Mouse (Mus musculus) frontal cortex, postnatal 36 days (tissue): ENCODE data around the gene Olfr159.
"Not testable (repeated sequence)": the region's sequence is repeated elsewhere in the genome, so short reads cannot be mapped to it uniquely, and the experiment has no call there.

Source experiments
- DNase-seq, 2 experiments: peaks; one replicate each; pipeline ENCODE4 v3.0.0; 2022; ENCODE audit warnings: low spot score in 2 of 2

Olfr159 gene

GRCm38 (mm10) chr4:43770909-43771308 lies at the start of gene Olfr159:
TSS of gene Olfr159 (minus strand) at chr4:43771009.
- DNase-seq: no peak

DNA sequence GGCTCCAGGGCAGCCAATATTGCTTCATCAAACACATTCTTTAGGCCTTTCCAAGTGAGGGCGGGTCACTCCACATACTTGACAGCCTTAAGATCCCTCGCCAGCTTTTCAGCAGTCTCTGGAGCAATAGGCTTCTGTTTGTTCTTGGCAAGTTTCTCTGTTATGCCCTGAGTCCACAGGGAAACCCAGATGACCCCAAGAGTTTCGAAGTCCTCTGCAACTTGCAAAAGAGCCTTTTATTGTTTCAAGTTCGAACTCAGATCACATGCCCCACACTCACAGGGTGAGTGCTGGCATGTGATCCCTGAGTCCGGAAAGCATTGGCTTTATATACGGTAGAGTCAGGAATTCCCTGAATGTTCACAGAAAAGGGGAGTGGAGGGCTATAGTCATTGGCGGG lies 28.1 kb upstream of the Olfr159 start:
- DNase-seq: no peak

- DNase-seq: not testable (repeated sequence)
Measured at GRCm38 (mm10) chr4:43795844-43796243, 25.0 kb upstream of the Olfr159 start.

GRCm38 (mm10) chr4:43795296-43795695 lies 24.5 kb upstream of the Olfr159 start:
- DNase-seq: no peak

DNA sequence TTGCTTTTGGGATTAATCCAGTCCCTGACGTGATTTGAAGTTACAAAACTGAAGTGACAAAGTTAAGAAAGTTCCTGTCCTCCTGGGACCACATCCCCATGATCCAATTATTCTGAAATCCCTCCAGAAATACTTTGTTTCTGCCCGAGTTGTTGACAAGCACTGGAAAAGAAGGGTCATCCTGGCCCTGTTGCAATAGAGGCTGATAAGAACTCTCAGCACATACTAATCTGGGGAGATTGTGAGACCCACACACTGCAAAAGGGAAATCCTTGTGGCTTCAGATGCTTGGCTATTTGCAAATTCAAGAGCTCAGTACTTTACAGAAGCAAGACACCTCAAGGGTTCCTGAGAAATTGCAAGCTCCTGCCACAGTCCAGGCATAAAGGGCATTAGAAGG lies 1.5 kb upstream of the Olfr159 start:
- DNase-seq: no peak

GRCm38 (mm10) chr4:43771626-43772025 lies 817 bp upstream of the Olfr159 start:
- DNase-seq: no peak

- no peak for DNase-seq
Measured at GRCm38 (mm10) chr4:43769374-43769773, 1.4 kb downstream of the Olfr159 start.

DNA sequence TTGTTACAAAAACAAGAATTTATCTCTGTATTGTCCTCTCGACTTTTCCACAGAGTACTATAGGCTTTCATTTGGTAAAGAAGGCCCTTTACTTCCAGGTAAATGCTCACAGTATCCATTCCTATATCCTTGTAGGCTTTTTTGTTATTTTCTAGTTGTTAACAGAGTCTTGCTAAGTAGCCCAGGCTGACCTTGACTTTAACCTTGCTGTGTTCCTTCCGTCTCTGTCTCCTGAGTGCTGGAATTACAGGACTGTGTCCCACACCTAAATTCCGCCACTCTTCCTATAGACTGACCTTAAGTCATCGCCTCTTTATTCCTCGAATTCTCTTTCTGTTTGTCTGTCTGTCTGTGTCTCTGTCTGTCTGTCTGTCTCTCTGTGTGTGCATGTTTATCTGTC lies 2.5 kb downstream of the Olfr159 start:
- no peak for DNase-seq

DNA sequence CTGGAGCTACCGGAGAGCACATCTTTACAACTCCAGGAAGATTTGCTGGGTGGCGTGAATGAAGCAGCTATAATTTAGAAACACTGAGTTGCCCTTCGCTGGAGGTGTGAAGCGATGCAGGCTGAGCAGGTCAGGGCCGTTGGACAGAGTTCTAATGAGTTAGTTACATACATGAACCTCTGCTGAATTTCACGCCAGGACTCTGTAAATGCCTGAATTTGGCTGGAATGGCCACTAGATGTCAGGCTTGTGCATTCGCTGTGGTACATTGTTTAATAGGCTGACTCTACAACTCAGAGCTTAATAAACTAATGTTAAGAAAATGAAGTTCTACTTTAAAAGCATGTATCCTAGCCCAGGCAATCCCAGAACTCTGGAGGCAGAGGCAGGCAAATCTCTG lies 7.4 kb downstream of the Olfr159 start:
- peak; percentile 53 to 77 for DNase-seq

DNA sequence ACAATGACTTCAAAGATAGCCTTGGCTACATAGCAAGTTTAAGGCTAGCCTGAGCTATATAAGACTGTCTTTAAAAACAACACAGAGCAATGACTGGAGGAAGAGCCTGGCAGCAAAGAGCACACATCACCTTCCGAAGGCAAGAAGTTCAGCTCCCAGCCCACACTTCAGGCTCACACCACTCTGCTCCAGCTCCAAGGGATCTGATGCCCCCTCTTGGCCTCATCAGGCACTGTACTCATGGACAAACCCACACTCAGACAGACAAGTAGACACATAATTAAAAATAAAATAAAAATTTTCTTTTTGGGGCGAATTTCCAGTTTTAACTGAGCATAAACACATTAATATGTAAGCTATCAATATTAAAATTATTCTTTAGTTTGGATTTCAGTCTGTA lies 9.5 kb downstream of the Olfr159 start:
- DNase-seq: no peak

- peak; percentile 12 to 26 for DNase-seq
Measured at GRCm38 (mm10) chr4:43760460-43760859, 10.3 kb downstream of the Olfr159 start.

DNA sequence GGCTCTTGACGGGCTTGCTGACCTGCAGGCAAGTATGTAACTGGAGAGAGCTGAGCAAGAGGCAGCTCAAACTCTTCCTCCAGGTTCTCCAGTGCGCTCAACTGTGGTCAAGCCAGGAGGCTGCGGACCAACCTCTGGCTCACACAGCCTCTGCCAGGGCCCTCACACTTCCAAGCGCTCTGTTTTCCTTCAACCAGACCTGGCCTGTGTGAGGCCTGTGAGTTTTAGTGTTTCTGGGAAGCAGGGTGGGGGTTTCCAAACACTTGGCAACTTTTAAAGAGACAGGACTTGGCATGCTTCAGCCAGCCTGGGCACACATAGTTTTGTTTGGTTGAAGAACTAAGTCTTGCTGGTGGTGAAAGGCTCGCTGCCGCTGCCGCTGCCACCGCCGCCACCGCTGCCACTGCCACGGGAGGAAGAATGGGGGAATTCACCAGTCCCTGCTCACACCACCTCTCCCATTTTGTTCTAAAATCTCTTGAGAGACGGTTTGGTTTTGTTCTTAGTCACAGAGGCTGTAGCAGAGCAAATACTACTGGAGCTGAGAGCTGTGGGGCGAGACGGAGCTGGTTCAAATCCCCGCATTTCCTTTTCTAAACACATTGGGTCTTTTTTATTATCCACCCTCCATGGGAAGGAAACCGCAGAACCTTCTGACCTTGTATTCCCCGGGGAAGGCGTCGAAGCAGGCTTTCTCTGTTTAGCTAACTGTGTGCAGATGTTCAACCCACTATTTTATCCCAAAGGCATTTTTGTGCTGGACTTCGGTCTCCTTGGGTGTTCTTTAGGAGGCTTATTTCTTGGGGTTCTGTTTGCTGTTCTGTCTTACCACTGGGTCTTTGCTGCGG lies 11.0 kb downstream of the Olfr159 start:
- peak in 1 of 2 experiments; percentile 30 for DNase-seq

- no peak for DNase-seq
Measured at GRCm38 (mm10) chr4:43757213-43757612, 13.6 kb downstream of the Olfr159 start.

- DNase-seq: peak in 1 of 2 experiments; percentile 45
Measured at GRCm38 (mm10) chr4:43745187-43745586, 25.6 kb downstream of the Olfr159 start.

- DNase-seq: no peak
Measured at GRCm38 (mm10) chr4:43743099-43743498, 27.7 kb downstream of the Olfr159 start.

DNA sequence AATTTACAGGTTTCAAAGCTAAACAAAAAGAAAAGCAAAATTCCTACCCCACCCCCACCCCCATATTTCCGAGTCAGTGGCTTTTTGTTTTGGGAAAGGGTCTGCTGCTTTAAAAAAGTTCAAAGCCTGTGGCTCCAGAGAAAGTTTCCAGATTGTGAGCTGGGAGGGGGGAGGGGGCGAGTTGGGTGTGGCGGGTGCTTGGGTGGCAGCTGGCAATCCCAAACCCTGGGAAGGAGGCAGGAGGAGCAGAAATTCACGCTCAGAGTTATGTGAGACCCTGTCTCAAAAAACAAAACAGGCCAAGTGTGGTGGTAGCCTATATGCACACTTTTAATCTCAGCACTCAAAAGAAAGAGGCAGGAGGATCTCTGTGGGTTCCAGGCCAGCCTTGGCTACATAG lies 28.2 kb downstream of the Olfr159 start:
- DNase-seq: no peak

GRCm38 (mm10) chr4:43741526-43741925 lies 29.3 kb downstream of the Olfr159 start:
- no peak for DNase-seq

DNA sequence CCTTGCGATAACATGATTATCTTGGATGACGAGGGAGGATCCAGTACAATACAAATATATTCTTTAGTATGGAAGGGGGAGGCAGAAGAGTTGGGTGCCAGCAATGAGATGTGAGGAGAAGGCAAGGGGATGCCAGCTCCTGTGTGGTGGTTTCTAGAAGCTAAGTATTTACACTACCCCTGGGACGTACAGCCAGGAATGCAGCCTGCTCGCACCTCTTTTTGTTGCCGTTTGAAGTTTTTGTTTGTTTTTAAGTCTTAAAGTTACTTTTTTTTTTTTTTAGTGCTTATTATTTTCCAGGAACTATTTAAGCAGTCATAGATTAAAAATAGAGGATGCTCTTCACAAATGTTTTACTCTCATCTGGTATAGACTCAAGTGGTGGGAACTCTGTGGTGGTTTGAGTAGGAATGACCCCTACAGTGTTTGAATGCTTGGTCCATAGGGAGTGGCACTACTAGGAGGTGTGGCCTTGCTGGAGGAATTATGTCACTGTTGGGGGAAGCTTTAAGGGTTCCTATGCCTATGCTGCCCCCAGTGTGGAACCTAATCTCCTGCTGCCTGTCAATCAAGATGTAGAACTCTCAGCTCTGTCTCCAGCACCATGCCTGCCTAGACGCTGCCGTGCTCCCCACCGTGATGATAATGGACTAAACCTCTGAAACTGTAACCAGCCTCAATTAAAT lies 31.7 kb downstream of the Olfr159 start:
- DNase-seq: no peak

GRCm38 (mm10) chr4:43737144-43737543 lies 33.7 kb downstream of the Olfr159 start:
- DNase-seq: no peak

DNA sequence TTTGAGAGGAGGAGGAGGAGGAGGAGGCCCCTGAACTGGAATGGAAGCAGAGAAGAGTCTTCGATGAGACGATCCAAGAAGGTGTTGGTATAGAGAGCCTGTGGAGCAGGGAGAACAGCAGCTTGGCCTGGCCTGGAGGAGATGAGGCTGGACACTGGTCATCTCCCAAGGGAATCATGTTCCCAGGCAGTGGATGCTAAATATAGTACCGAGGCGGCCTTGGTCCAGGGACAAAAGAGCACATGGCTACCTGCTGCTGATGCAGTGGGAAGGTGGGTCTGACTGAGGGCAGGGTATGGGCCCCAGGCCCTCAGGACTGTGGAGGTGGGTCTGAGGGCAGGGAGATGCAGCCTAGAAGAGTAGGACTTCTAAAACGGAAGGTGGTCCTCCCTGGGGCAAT lies 37.6 kb downstream of the Olfr159 start:
- no peak for DNase-seq

GRCm38 (mm10) chr4:43732171-43732570 lies 38.6 kb downstream of the Olfr159 start:
- DNase-seq: no peak

DNA sequence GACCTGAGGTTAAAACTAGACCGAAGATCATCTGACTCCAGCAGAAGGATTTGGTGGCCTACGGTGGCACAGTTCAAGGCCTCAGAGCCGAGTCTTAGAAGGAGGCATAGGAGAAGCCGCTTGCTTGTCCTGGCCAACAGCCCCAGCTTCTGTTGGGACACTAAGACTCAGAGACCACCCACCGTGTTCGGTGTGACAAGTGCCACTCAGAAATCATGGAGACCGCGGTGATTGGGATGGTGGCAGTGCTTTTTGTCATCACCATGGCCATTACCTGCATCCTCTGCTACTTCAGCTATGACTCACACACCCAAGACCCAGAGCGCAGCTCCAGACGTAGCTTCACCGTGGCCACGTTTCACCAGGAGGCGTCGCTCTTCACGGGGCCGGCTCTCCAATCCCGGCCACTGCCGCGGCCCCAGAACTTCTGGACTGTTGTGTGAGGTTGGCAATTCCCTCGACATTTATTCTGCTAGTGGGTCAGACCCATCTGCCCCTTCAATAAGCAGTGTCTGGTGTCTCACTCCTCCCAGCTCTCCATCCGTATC lies 40.0 kb downstream of the Olfr159 start:
- no peak for DNase-seq
